Mouse (Mus musculus) lung, postnatal 0 days (tissue): ENCODE results near the gene Myo5a.

Experiments
- CTCF ChIP-seq: IDR thresholded peaks from 2 replicates; pipeline ENCODE4 v1.5.1; 2016; ENCODE audit warnings: antibody characterized with exemption, mild to moderate bottlenecking
- EP300 ChIP-seq: IDR thresholded peaks from 2 replicates; pipeline ENCODE4 v1.6.1; 2016; ENCODE audit warnings: antibody characterized with exemption, mild to moderate bottlenecking, control low read depth

- TF ChIP-seq CTCF (no peak), EP300 (no peak)
Observed at GRCm38 (mm10) chr9:75248874-75249273, 178.1 kb downstream of the Myo5a start.
